Mouse (Mus musculus) erythroid progenitor cell, adult 5-6 weeks (primary cell): Measurements from ENCODE around the gene Zrsr1. TPM values are rescaled to one million over a fixed set of nuclear protein-coding genes. Genes with fewer than 3 reads are reported as not detected.

Source experiments
- ATAC-seq: replicated peaks from 2 replicates; pipeline ENCODE4 v1.8.0; 2016; ENCODE audit warnings: moderate number of reproducible peaks, mild to moderate bottlenecking, moderate TSS enrichment, inconsistent platforms; ENCODE audit not compliant: poor library complexity, low FRiP score, severe bottlenecking
- total RNA-seq, 2 experiments: library from RNA; stranded (forward) in 1 of 2; stranded (reverse) in 1 of 2; fragments of 150-400 nt in 1 of 2; fragments of 186-747, 209-891 nt in 1 of 2; gene quantifications; 2 replicates each; pipeline versions ENCODE4 v1.2.3 to v1.2.4; 2015 to 2017; ENCODE audit warnings: low replicate concordance in 2 of 2

Zrsr1 gene
- 27.4 and 31.0 TPM in 2 replicates for total RNA-seq (2015; ENCODE audit: low replicate concordance)
- total RNA-seq (2017; ENCODE audit: low replicate concordance), result 48.4 and 75.7 TPM in 2 replicates

DNA sequence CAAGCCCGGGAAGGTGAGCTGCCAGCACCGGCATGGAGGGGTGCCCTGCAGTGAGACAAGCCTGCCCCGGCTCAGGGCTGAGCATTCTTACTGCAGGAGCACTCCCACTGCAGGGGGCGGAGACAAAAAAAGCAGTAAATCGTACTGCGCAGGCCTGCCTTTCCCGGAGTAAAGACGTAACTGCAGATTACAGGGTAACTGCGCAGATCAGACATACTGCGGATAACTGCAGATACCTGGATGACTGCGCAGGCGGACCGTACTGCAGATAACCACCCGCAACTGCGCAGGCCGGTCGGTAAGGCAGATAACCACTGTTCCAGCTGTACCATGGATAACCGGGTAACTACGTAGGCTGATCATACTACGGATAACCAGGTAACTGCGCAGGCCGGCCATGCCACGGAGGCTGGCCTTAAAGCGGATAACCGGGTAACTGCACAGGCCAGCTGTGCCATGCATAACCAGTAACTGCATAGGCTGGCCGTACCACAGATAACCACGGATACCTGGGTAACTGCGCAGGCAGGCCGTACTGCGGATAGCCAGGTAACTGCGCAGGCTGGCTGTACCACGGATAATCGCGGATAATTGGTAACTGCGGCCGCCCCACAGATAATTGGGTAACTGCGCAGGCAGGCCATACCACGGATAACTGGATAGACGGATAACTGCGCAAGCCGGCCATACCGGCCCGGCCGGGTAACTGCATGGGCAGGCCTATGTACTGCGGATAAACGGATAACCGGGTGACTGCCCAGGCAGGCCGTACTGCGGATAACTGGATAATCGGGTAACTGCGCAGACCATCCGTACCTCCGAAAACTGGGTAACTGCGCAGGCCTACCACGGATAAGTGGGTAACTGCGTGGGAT, at the start of gene Zrsr1:
Zrsr1 (plus strand) TSS at position 171 of the 875 bp plus-strand sequence.
- peak; percentile 80 for ATAC-seq

- ATAC-seq, result no peak
These were observed 49.3 kb upstream of the Zrsr1 start for GRCm38 (mm10) chr11:22922546-22922945.

- no peak for ATAC-seq
These were observed 48.2 kb upstream of the Zrsr1 start for GRCm38 (mm10) chr11:22923606-22924005.

- ATAC-seq, result no peak
These were observed 43.1 kb upstream of the Zrsr1 start for GRCm38 (mm10) chr11:22928586-22929169.

DNA sequence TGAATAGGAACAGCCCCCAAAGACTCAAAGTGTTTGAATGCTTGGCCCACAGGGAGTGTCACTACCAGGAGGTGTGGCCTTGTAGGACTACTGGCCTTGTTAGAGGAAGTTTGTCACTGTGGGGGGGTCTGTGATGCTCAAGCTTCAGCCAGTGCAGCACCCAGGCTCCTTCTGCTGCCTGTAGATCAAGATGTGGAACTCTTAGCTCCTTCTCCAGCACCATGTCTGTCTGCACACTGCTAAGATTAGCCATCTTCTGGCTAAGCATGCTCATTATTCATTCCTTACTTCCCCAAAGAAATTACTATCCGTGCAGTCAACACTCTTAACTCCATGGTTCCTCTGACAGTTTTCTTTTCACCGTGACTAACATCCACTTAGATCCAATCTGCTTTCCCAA, 41.7 kb upstream of the Zrsr1 start:
- no peak for ATAC-seq

GRCm38 (mm10) chr11:22931320-22931905, 40.4 kb upstream of the Zrsr1 start:
- ATAC-seq, result no peak

DNA sequence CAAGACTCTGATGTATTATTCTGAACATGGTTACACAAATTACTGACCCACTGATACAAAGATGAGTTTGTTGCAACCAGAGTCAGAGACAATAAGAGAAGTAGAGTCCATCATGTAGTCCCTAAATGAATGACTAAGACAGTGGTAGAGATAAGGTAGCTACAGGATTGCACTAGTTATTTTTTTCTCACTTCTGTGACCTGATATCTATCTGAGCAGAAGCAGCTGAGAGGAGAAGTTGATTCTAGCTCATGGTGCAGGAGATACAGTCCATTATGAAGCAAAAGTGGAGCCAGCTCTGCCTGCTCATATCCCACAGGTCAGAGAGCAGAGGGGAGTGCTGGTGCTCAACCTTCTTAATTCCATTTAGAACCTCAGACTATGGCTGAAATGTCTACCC, 39.6 kb upstream of the Zrsr1 start:
- ATAC-seq, result no peak

GRCm38 (mm10) chr11:22936446-22937125, 35.2 kb upstream of the Zrsr1 start:
- ATAC-seq, result no peak

- no peak for ATAC-seq
These were observed 34.0 kb upstream of the Zrsr1 start for GRCm38 (mm10) chr11:22937716-22938316.

DNA sequence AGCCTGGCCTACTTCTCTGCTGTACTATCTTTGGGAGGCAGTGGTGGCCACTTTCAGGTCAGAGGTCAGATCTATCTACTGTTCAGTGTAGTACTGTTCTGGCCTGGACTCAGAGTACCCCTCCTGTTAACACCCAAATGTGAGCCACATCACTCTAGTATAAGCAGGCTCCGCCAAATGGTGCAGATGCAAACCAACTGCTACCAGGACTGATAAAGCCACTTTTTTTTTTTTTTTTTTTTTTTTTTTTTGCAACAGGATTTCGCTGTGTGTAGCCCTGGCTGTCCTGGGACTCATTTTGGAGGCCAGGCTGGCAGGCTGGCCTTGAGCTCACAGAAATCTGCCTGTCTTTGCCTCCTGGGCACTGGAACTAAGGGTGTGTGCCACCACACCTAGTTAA, 32.8 kb upstream of the Zrsr1 start:
- no peak for ATAC-seq

- ATAC-seq, result peak; percentile 71; the same call in 1 of the 2 replicates
These were observed 22.7 kb upstream of the Zrsr1 start for GRCm38 (mm10) chr11:22949101-22949500.

DNA sequence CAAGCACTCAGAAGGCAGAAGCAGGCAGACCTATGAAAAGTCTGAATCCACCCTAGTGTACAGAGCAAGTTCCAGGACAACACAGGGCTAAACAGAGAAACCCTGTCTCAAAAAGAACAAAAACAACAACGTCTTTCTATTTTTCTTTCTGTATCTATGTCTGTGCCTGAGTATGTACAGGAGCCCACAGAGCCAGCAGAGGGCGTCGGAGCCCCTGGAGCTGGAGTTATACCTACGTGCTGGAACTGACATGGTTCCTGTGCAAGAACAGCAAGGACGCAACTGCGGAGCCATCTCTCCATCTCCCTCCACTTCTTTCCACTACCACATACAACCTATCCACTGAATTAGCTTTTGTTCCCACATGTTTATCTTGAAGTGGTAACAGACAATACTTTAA, 21.7 kb upstream of the Zrsr1 start:
- no peak for ATAC-seq

- no peak for ATAC-seq
These were observed 19.1 kb upstream of the Zrsr1 start for GRCm38 (mm10) chr11:22952668-22953067.

- no peak for ATAC-seq
These were observed 15.5 kb upstream of the Zrsr1 start for GRCm38 (mm10) chr11:22956346-22956745.

DNA sequence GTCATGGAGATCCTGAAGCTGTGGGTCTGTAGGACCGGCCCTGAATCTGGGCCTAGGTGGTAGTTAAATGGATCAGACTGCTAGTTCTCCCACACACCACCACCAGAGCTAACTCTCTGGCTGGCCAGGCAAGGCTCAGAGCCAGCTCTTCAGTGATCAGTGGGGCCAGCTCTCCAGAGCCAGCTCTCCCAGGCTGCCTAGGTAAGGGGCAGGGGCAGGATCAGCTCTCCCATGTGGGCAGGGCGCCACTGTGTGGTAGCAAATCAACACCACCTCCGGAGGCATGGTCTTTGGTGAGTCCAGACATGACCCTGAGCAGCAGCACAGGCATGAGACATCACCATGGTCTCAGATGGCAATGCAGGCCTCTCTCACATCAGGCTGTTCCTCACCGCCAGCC, 15.0 kb upstream of the Zrsr1 start:
- no peak for ATAC-seq

DNA sequence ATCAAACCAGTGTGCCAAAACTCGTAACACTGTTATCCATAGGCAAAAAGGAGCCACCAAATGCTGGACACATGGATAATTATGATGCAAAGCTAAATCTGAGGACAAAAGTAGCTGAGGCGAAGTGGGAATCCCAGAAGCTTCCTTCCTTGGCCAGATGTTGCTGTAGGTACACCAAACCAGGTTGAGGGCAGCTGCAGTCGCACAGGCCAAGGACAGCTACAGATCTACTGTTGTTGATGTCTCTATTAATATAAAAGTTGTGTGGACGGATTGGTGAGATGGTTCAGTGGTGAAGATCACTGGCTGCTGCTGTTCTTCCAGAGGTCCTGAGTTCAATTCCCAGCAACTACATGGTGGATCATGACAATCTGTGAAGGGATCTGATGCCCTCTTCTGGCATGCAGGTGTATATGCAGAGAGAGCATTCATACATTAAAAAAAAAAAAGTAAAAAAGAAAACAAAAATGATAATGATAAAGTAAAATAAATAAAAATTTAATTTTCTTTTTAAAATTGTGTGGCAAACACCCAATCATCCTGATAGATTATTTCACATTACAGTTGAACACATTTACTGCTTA, 13.9 kb upstream of the Zrsr1 start:
- ATAC-seq, result no peak

- no peak for ATAC-seq
These were observed 9.7 kb upstream of the Zrsr1 start for GRCm38 (mm10) chr11:22962101-22962500.

DNA sequence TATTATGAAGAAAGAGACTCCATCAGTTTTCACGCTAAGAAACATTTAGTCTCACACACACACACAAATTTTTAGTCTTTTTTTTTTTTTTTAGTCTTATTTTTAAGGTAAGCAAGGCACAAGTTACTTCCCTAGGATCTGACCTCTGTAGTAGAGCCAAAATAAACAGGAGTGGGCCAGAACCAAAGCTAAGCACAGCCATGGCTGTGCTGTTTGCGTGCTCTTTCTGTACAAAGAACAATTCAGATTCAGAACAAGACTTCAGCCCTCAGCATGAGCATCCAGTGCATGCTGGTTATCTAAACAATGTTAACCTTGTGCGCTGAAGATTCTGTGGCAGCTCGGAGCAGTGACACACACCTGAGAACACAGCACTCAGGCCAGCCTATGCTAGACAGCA, 7.4 kb upstream of the Zrsr1 start:
- no peak for ATAC-seq

DNA sequence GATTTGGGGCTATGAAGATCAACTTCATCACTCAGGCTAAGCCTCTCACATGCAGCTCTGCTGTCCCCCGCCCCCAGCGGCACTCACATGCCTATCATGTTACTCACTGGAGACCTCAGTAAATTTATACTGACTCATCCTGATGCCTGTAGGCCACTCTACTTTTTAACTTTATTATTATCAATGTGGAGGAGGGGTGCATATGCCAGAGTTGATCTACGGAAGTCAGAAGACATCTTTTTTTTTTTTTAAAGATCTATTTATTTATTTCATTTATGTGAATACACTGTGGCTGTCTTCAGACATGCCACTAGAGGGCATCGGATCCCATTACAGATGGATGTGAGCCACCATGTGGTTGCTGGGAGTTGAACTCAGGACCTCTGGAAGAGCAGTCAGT, 6.3 kb upstream of the Zrsr1 start:
- no peak for ATAC-seq

GRCm38 (mm10) chr11:22969486-22969885, 2.3 kb upstream of the Zrsr1 start:
- no peak for ATAC-seq
